Mouse (Mus musculus) lung, postnatal 36 days (tissue): ENCODE results near the gene Stx2.
"Not testable (repeated sequence)": the region's sequence is repeated elsewhere in the genome, so short reads cannot be mapped to it uniquely, and the experiment has no call there.

Source experiments
- DNase-seq: peaks from one replicate; pipeline ENCODE4 v3.0.0; 2022; ENCODE audit warnings: mixed read lengths

The Stx2 gene

DNA sequence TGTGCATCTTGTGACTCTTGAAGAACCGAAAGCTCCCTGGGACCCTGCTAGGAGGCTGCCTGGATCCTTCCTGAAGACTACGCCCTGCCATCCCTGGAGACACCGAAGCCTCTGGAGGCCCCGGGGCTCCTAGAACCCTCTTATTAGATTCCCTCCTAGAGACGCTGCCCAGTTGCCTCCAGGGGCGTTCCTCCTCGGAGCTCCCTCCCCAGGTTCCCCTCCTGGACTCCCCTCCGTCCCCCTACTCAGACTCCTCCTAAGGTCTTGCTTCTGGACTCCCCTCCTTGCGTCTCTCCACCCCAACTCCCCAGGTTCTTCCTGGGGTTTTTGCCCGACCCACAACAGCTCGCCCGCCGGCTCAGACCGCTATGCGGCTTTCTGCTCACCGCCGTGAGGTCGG lies 366 bp downstream of the Stx2 start:
- DNase-seq: peak; percentile 17

DNA sequence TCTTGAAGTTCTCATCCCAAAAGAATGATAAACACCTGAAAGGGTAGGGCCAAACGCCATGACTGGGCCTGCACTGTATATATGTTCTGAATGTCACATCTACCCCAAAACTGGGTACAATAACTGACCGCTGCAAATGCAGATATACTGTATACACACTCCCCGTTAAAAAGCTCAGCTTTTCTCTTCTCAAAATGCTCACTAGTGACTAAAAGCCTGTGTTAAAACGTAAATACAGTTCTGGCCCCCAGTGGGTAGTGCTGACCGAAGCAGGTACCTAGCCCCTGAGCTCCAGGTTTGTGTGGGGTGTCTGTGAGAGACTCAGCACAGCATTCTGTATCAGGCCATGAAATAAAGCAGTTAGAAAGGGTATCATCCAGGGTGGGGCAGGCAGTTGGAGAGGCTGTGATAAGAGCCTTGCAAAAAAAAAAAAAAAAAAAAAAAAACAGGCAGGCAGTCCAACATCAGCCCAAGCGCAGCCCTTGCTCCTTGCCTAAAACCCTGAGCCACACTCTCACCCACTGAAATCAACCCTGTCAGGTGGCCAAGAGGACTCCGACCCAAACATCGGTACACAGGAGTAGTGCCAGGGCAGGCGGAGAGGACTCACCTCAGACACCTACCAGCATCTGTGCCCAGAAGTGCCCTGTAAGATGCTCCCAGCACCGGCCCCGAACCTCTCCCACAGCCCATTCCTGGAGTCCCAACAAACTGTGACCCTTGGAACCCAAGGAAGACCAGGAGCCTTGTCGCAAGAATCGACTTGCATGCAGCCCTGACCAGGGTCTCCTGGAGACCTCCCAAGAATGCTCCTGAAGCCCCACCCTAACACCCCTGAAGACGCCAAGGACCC lies 1.0 kb downstream of the Stx2 start:
- no peak for DNase-seq

GRCm38 (mm10) chr5:129006031-129006788 lies 2.2 kb downstream of the Stx2 start:
- DNase-seq: peak; percentile 18

DNA sequence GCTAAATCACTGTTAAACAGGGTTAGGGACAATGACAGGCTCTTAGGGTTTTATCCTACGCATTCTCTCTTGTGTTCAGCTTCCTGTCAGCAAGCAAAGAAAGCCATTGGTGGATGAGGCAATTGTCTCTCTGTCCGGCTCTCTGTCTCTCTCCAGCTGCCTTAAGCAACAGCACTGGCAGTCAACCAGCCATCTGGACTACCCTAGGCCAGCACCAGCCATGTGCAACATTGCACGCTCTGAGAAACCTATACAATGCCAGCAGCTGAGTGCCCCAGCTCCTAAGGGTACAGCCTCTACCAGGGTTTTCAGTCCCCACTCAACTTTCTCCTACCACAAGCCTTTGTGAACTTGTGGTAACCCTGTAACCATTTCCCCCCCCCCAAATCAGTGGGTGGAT lies 3.0 kb downstream of the Stx2 start:
- peak; percentile 16 for DNase-seq

DNA sequence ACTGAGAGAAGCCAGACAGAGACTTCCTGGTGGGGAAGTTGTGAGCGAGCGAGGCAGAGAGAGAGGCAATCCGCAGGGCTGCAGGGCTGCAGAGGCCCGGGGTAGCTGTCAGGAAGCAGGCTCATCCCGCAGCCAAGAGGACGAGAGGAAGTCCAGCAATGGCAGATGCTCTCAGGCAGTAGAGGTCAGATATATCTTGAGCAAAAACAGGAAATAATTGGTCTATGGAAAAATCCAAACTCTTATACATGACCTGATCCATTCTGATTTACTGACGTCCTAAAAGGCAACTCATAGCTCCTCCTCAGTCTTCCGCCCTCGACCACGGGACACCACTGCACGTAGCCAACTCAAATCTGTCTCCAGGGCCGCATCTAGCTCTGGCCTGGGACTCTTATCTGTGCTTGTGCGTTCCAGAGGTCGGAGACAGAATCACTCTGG lies 5.8 kb downstream of the Stx2 start:
- DNase-seq: peak; percentile 32

DNA sequence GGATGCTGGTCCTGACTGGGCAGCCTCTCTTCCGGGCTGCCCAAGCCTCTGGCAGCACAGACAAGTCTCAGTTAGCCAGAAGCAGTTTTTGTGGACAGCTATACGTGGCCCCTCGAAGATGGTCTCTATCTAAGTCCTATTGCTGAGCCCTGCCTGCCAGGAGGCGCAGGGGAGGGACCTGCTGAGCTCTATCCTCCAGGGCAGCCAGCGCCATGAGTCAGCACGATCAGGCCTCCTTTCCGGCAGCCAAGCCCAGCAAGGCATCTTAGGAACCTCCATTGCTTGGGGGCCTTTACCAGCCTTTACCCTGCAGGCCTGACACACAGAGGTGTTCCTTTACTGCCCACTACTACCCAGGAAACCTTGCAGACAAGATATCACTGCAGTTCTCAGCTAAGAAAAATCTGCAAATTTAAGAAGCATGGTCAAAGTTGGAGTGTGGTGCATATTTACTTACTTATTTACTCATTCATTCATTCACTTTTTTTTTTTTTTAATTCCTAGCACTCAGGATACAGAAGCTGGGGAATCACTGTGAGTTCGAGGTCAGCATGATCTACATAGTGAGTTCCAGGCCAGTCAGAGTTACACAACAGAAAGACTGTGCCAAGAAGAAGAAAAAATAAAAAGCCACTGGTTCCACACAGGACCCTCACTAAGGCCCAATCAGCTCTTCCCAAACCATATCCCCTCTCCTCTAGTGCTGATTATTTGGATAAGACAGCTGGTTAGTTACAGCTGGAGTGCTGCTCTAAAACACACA lies 7.5 kb downstream of the Stx2 start:
- no peak for DNase-seq

DNA sequence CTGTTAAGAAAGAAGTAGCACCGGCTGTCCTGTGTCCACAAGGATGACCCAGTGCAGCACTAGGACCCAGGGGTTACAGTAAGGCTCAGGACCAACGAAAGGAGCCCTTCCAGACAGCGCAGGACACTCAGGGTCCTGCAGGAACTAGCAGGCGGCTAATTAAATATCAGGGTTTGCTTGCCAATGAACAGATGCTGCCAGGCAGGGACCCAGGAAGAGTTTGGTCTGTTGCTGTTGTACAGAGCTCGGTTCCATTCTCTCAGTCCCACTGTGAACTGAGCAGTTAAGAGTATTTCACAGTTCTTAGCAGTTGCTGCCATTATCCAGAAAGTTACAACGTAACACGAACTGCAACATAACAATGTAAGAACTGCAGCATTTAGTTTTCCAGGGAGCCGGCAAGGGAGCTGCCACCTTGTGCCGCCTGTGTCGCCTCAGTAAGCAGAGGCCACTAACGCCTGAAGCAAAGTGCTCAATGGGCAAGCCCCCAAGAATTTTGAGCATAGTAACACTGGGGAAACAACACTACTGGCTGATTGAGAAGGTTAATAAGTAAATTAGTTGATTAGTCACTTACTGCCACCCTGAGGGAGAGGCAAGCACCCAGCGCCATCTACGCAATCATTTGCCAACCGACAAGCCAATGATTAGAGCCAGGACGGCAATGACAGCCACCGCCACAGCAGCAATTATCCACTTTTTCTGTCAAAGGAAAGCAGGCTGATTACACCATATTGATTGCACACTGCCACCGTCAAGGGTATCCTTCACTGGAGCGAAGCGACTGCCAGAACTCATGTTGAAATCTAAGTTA lies 21.0 kb downstream of the Stx2 start:
- no peak for DNase-seq

GRCm38 (mm10) chr5:128985946-128986345 lies 22.4 kb downstream of the Stx2 start:
- no peak for DNase-seq

DNA sequence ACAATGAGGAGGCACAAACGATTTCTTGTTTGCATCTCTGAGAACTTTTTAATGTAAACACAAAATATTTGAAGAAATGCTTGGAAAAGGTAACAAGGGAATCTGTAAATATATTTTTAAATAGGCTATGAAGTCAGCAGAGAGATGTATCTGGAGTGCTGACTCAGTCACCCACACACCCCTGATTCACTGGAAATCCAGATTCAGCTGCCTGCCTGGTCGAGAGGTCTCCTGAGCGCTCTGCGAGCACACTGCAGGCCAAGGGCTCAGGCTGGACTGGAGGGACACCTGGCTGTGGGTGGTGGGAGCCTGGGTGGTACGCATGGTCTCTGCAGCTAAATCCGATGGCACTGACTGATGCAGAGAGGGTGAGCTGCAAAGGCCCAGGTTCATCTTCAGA lies 23.8 kb downstream of the Stx2 start:
- no peak for DNase-seq

DNA sequence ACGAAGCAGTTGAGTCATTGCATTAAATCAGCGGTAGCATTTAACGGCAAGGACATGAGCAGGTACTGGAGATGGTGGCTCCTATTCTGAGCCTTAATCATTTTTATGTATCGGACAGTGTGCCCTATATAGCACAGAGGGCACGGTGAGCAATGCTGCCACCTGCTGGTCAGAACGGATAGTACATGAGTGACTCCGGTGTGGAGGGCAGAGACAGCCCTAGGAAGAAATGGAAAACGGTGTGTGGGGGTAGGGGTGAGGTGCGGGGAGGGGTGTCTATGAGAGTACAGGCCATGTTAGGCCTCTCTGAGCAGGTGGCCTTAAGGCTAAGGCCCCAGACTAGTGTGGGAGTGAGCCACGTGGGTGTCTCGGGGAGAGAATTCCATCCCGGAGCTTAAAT lies 26.8 kb downstream of the Stx2 start:
- DNase-seq: peak; percentile 71

GRCm38 (mm10) chr5:128980857-128981256 lies 27.5 kb downstream of the Stx2 start:
- DNase-seq: no peak

GRCm38 (mm10) chr5:128978957-128979356 lies 29.4 kb downstream of the Stx2 start:
- DNase-seq: no peak

GRCm38 (mm10) chr5:128977466-128977865 lies 30.9 kb downstream of the Stx2 start:
- not testable (repeated sequence) for DNase-seq

DNA sequence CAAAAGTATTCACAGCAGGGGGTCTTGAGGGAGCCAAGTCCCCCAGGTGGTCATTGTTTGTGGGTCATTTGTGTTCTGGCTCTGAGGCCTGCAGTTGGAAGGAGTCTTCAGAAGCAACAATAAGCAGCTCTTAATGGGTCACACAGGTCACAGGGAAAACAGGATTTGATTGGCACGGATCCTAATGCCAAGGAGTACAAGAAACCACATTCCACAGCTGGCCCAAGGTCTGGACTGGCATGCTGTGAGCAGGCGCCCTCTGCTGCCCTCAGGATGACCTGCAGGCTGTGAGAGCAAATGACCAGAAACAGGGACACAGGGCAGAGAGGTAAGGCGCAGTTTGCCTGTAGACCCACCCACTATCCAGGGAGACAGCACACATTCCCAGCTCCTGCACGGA lies 32.1 kb downstream of the Stx2 start:
- DNase-seq: peak; percentile 68

DNA sequence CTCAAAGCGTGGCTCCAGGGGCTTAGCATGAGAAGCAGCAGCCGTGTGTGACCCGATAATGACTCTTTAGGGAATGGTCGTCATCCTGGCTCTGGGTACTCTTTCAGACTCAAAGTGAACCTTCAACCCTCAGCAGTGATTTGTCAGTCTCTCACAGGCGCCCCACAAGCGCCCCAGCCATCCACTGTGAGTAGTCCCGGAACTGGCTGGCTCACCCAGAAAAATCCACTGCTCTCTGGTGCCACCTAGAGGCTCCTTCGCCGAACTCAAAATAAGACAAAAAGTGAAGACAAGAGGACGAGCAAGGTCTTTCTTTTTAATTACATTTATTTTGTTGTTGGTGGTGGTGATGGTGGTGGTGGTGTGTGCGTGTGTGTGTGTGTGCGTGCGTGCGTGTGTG lies 37.1 kb downstream of the Stx2 start:
- DNase-seq: peak; percentile 73

GRCm38 (mm10) chr5:128970878-128971277 lies 37.5 kb downstream of the Stx2 start:
- DNase-seq: no peak

- DNase-seq: no peak
Measured at GRCm38 (mm10) chr5:128964353-128964752, 44.0 kb downstream of the Stx2 start.

- no peak for DNase-seq
Measured at GRCm38 (mm10) chr5:128958916-128959315, 49.5 kb downstream of the Stx2 start.

DNA sequence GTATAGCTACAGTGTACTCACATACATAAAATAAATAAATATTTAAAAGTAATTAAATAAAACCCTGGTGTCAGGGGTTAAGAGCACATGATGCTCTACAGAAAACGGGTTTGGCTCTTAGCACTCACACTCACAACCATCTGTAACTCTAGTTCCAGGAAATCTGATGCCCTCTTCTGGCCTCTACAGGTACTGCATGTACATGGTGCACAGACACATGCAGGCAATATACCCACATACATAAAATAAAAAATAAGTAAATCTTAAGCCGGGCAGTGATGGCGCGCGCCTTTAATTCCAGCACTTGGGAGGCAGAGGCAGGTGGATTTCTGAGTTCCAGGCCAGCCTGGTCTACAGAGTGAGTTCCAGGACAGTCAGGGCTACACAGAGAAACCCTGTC lies 54.0 kb downstream of the Stx2 start:
- peak; percentile 4 for DNase-seq

GRCm38 (mm10) chr5:128953278-128954070 lies 54.9 kb downstream of the Stx2 start, which contains the start of gene Rimbp2:
TSS of gene Rimbp2 (minus strand) at chr5:128953486.
- DNase-seq: no peak
